Mouse (Mus musculus): ENCODE data around the gene Gm20388. TPM values are rescaled to one million over a fixed set of nuclear protein-coding genes. Genes with fewer than 3 reads are reported as not detected.
A peak's percentile ranks its signal among the peaks of the same experiment; 100 is the strongest.

Gm20388 gene
- polyA plus RNA-seq, 1 experiment from 2014 or later: not detected

DNA sequence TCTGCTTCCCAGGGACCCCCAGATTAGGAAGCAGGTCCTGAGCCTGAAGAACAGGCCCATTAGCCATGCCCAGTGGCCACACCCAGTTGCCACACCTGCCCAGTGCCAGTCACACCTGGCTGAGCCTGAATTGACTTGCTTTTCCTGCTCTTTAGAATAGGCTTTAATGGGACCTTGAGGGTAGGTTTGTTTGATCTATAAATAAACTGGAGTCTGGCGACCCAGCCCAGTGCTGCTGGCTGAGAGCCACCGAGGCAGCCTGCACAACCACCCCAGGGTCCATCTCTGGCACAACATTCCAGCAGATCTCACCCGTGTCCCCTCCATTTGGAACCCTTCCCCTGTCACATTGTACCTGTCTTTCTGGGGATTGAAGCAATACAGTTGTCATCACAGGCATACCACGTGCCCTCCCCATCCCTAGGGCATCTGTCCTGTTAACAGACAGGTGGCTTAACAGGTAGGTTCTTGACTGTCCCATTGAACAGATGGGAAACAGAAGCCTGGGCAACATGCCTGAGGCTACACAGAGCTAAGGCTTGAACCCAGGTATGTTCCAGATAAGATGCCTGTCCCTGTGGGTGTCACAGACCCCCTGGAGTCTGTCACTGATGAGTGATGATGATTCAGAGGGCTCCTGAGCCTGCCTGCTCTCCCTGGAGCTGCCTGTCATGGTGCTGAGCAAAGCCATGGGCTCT is 531.8 kb downstream of the Gm20388 start:
- H3K27me3 ChIP-seq (replicated peaks; ENCODE audit: control insufficient read depth, insufficient read depth, low read length): no peaks in the 10 kb centered on the region
- H3K36me3 ChIP-seq (ENCODE audit: control insufficient read depth, insufficient read depth): no peaks in the 10 kb centered on the region
- H3K9me3 ChIP-seq (ENCODE audit: control insufficient read depth): no peaks in the 10 kb centered on the region
- peak; percentile 30; the same call in 1 of the 2 replicates for ATAC-seq
- H3K4me1 ChIP-seq (replicated peaks; ENCODE audit: control insufficient read depth, insufficient read depth, low read length): peaks cover 25% of the 10 kb centered on the region
- WGBS: 25% methylated on average over 4 of the region's 4 CpGs
- H3K4me3 ChIP-seq (ENCODE audit: low read depth, low read length): no peak overlapping the region
- no peak for TF ChIP-seq CTCF (IDR thresholded peaks at IDR 0.05; ENCODE audit: low read depth)
- no peak overlapping the region for H3K4me2 ChIP-seq (replicated peaks; ENCODE audit: low read depth)
- peak overlapping the region; percentile 63 for H3K27ac ChIP-seq (ENCODE audit: low read depth, low read length)
- no peak overlapping the region for H3K9ac ChIP-seq (ENCODE audit: low read depth, low read length)

DNA sequence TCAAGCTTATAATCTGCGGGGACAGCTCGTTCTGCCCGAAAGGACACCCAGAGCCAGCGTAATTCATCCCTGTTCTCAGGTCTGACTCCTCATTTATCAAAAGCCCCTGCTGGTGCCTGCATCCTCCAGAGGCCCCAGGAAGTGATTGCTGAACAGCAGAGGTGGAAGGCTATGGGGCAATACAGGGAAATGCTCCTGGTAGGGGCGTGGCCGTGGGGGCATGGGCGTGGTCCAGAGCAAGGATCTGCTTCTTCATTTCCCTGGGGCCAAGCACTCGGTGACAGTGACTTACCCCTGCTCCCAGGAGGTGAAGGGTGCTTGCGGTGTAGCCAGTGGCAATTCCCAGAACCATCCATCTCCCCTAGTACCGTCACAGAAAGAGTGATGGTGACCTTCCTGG is 534.6 kb downstream of the Gm20388 start:
- Histone ChIP-seq H3K4me3 (ENCODE audit: low read depth, low read length) (no peak overlapping the region), H3K9ac (ENCODE audit: low read depth, low read length) (no peak overlapping the region), H3K27me3 (replicated peaks; ENCODE audit: control insufficient read depth, insufficient read depth, low read length) (no peaks in the 10 kb centered on the region), H3K27ac (ENCODE audit: low read depth, low read length) (no peak overlapping the region), H3K9me3 (ENCODE audit: control insufficient read depth) (no peaks in the 10 kb centered on the region), H3K4me1 (replicated peaks; ENCODE audit: control insufficient read depth, insufficient read depth, low read length) (peaks cover 32% of the 10 kb centered on the region), H3K36me3 (ENCODE audit: control insufficient read depth, insufficient read depth) (no peaks in the 10 kb centered on the region), H3K4me2 (replicated peaks; ENCODE audit: low read depth) (no peak overlapping the region)
- WGBS: 27% methylated on average over 10 of the region's 10 CpGs
- no peak for TF ChIP-seq CTCF (IDR thresholded peaks at IDR 0.05; ENCODE audit: low read depth)
- peak; percentile 50 for ATAC-seq

DNA sequence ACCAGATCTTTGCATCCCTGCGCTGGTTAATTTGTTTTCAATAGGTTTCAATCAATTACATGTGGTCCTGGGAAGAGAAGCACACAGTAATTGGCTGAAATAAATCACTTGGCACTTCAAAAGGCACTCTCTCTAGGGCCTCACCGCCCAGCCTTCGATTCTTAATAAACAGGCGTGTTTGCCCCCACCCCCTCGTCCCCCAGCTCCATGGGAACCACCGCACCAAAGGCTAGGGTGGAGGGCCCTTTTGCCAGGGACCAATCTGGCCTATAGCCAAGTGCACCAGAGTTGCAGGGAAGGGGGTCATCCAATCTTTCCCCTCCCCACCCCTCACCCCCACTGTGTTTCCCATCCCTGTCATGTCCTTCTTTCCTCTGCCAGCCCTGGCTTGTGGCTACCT is 537.5 kb downstream of the Gm20388 start:
- Histone ChIP-seq H3K9me3 (ENCODE audit: control insufficient read depth) (no peaks in the 10 kb centered on the region), H3K27ac (ENCODE audit: low read depth, low read length) (no peak overlapping the region), H3K9ac (ENCODE audit: low read depth, low read length) (no peak overlapping the region), H3K4me1 (replicated peaks; ENCODE audit: control insufficient read depth, insufficient read depth, low read length) (peaks cover 19% of the 10 kb centered on the region), H3K36me3 (ENCODE audit: control insufficient read depth, insufficient read depth) (no peaks in the 10 kb centered on the region), H3K4me2 (replicated peaks; ENCODE audit: low read depth) (no peak overlapping the region), H3K4me3 (ENCODE audit: low read depth, low read length) (no peak overlapping the region), H3K27me3 (replicated peaks; ENCODE audit: control insufficient read depth, insufficient read depth, low read length) (no peaks in the 10 kb centered on the region)
- no peak for ATAC-seq
- TF ChIP-seq CTCF (IDR thresholded peaks at IDR 0.05; ENCODE audit: low read depth): no peak
- WGBS: 78% methylated on average over 6 of the region's 6 CpGs

DNA sequence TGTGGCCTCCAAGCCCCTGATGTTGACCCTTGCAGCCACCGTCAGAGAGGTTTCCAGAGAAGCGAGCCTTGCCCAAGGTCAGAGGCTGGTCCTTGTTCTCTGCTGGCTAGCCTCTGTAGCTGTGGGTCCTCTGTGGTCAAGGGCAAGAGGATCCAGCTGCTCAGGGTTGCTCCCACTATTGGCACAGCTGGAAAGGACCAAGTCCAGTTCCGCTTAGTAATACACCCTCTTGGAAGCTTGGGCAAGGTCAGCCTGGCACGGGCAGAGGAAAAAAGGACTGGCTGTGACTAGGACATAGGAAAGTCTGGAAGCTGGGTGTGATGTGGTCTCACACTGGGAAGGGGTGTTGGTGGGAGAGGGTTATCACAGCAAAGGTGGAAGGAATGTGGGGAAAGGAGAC is 538.5 kb downstream of the Gm20388 start:
- Histone ChIP-seq H3K4me2 (replicated peaks; ENCODE audit: low read depth) (no peak overlapping the region), H3K27me3 (replicated peaks; ENCODE audit: control insufficient read depth, insufficient read depth, low read length) (no peaks in the 10 kb centered on the region), H3K9ac (ENCODE audit: low read depth, low read length) (no peak overlapping the region), H3K4me3 (ENCODE audit: low read depth, low read length) (no peak overlapping the region), H3K27ac (ENCODE audit: low read depth, low read length) (no peak overlapping the region), H3K9me3 (ENCODE audit: control insufficient read depth) (no peaks in the 10 kb centered on the region), H3K4me1 (replicated peaks; ENCODE audit: control insufficient read depth, insufficient read depth, low read length) (peaks cover 21% of the 10 kb centered on the region), H3K36me3 (ENCODE audit: control insufficient read depth, insufficient read depth) (no peaks in the 10 kb centered on the region)
- no peak for ATAC-seq
- no peak for TF ChIP-seq CTCF (IDR thresholded peaks at IDR 0.05; ENCODE audit: low read depth)
- WGBS: 60% methylated on average over 4 of the region's 4 CpGs

DNA sequence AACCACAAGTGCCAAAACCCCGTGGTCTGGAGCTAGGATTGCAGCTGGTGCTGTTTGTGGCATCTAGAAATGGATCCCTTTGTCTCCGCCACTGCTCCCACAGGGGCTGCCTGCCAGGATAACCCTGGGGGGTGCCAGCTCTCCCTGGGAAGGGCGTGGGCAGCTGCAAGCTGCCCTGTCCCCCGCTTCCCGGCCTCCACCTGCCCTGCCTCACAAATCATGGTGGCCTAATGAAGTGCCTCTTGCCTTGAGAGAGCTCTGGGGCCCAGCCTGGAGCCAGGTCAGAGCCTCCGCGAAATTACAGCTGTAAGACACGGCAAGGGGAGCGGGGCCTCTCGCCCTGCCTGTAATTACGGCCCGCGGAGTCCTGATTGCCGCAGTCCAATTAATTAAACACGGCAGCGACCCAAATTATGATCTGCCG is 539.0 kb downstream of the Gm20388 start:
- 21% methylated on average over 17 of the region's 17 CpGs for WGBS

DNA sequence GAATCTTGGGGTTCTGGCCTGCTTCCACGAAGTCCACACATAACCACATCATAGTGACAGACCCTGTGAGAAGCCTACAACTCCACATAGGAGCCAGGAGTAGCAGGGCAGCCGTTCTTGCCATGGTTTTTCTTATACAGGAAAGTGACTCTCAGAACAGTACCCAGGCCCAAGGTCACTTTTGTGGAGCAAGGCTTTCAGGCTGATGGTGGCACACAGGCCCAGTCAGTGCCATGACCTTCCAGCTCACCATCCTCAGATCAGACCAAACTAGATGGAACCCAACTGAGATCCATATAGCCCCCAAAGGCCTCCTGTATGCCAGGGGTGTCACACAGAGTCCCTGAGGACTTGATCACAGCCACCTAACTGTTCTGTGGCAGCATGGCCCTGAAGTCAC is 541.5 kb downstream of the Gm20388 start:
- Histone ChIP-seq H3K27ac (ENCODE audit: low read depth, low read length) (no peak overlapping the region), H3K9me3 (ENCODE audit: control insufficient read depth) (no peaks in the 10 kb centered on the region), H3K4me2 (replicated peaks; ENCODE audit: low read depth) (no peak overlapping the region), H3K9ac (ENCODE audit: low read depth, low read length) (no peak overlapping the region), H3K4me3 (ENCODE audit: low read depth, low read length) (no peak overlapping the region), H3K27me3 (replicated peaks; ENCODE audit: control insufficient read depth, insufficient read depth, low read length) (no peaks in the 10 kb centered on the region), H3K36me3 (ENCODE audit: control insufficient read depth, insufficient read depth) (no peaks in the 10 kb centered on the region), H3K4me1 (replicated peaks; ENCODE audit: control insufficient read depth, insufficient read depth, low read length) (peaks cover 23% of the 10 kb centered on the region)
- no peak for ATAC-seq
- TF ChIP-seq CTCF (IDR thresholded peaks at IDR 0.05; ENCODE audit: low read depth): no peak
- 92% methylated on average over 2 of the region's 2 CpGs for WGBS

More for the DNA sequence above, 539.0 kb downstream of the Gm20388 start:
- Histone ChIP-seq H3K4me2 (replicated peaks; ENCODE audit: low read depth) (no peak overlapping the region), H3K4me1 (replicated peaks; ENCODE audit: control insufficient read depth, insufficient read depth, low read length) (peaks cover 22% of the 10 kb centered on the region), H3K9me3 (ENCODE audit: control insufficient read depth) (no peaks in the 10 kb centered on the region), H3K36me3 (ENCODE audit: control insufficient read depth, insufficient read depth) (no peaks in the 10 kb centered on the region), H3K4me3 (ENCODE audit: low read depth, low read length) (no peak overlapping the region), H3K9ac (ENCODE audit: low read depth, low read length) (no peak overlapping the region), H3K27ac (ENCODE audit: low read depth, low read length) (no peak overlapping the region), H3K27me3 (replicated peaks; ENCODE audit: control insufficient read depth, insufficient read depth, low read length) (no peaks in the 10 kb centered on the region)
- no peak for TF ChIP-seq CTCF (IDR thresholded peaks at IDR 0.05; ENCODE audit: low read depth)
- ATAC-seq: 0 out of 2 replicates have a peak, but pooled peaks have one; percentile 5
